Mouse (Mus musculus) testis, adult 2 months (tissue): ENCODE measurements around the gene Tcl1b3. TPM values are rescaled to one million over a fixed set of nuclear protein-coding genes. Genes with fewer than 3 reads are reported as not detected.

Experiments used
- H3K27ac ChIP-seq: fragments of 200-500 bp; 2 replicates; pipeline ENCODE4 v1.5.1; 2012; ENCODE audit warnings: low read depth, low read length; ENCODE audit not compliant: control insufficient read depth, insufficient read depth
- H3K27me3 ChIP-seq: fragments of 200-500 bp; 2 replicates; pipeline ENCODE4 v1.6.1; 2012; ENCODE audit warnings: mild to moderate bottlenecking, low read length, moderate library complexity; ENCODE audit not compliant: control insufficient read depth, insufficient read depth
- H3K36me3 ChIP-seq: fragments of 200-500 bp; 2 replicates; pipeline ENCODE4 v1.6.1; 2012; ENCODE audit warnings: mild to moderate bottlenecking, low read length; ENCODE audit not compliant: control insufficient read depth, insufficient read depth
- H3K4me1 ChIP-seq: fragments of 200-500 bp; 2 replicates; pipeline ENCODE4 v1.6.1; 2012; ENCODE audit warnings: low read length; ENCODE audit not compliant: control insufficient read depth, insufficient read depth
- H3K4me3 ChIP-seq: fragments of 200-500 bp; 2 replicates; pipeline ENCODE4 v1.5.1; 2012; ENCODE audit warnings: low read depth, mild to moderate bottlenecking, low read length, moderate library complexity, mixed read lengths; ENCODE audit not compliant: control insufficient read depth
- CTCF ChIP-seq: fragments of 200-500 bp; IDR thresholded peaks from 2 replicates; pipeline ENCODE4 v1.5.1; 2012; ENCODE audit warnings: low read depth, mild to moderate bottlenecking, inconsistent platforms, low read length, moderate library complexity; ENCODE audit not compliant: control insufficient read depth, insufficient read depth, insufficient replicate concordance
- POLR2A ChIP-seq: fragments of 200-500 bp; IDR thresholded peaks from 2 replicates; pipeline ENCODE4 v1.6.1; 2012; ENCODE audit warnings: low read depth, mild to moderate bottlenecking, inconsistent platforms, low read length, moderate library complexity; ENCODE audit not compliant: control insufficient read depth
- polyA plus RNA-seq: library from polyadenylated mRNA; depleted of rRNA; stranded (reverse); fragments of >200 nt; gene quantifications from 2 replicates; pipeline ENCODE4 v1.2.3, GENCODE M21; 2012; rRNA removed

Gene Tcl1b3
- polyA plus RNA-seq, 1 experiment: not detected

DNA sequence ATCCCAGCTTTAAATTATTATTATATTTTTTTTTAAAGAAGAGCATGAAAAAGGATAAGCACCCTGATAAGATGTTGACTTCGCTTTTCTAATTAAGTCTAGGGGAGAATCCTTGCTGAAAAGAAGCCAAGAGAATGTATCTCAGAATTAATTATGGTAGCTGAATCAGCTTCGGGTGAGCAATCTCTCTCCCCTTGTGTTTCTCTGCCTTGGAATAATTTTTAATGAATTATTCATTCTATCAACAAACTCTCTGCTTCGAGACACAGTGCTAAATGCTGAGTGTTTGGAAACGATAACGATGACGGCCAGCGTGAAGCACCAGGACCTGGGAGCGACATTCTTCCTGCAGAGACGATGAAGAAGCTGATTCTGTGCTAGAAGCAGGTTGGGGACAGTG lies 48.2 kb downstream of the Tcl1b3 start:
- TF ChIP-seq POLR2A: no peak
- TF ChIP-seq CTCF: no peak
- H3K27ac ChIP-seq: no peak overlapping the region
- no peak overlapping the region for H3K4me3 ChIP-seq
- H3K36me3 ChIP-seq: no peaks in the 10 kb centered on the region
- H3K4me1 ChIP-seq: no peaks in the 10 kb centered on the region
- H3K27me3 ChIP-seq: no peaks in the 10 kb centered on the region

Other genes starting within 250 kb of the Tcl1b3 start
- 7.5 and 7.8 TPM in 2 replicates for gene Syne3, start 181.2 kb upstream of the Tcl1b3 start, polyA plus RNA-seq
- gene Glrx5, start 158.4 kb upstream of the Tcl1b3 start, polyA plus RNA-seq: 13.8 and 14.2 TPM in 2 replicates
- gene Tcl1b2, start 45.0 kb upstream of the Tcl1b3 start, polyA plus RNA-seq: 0.23 and 0.52 TPM in 2 replicates
- gene Tcl1b1, start 31.4 kb upstream of the Tcl1b3 start, polyA plus RNA-seq: 0.17 TPM in 1 of 2 replicates, not detected in the other
- not detected in 2 replicates for gene Tcl1b5, start 14.7 kb upstream of the Tcl1b3 start, polyA plus RNA-seq
- gene Tcl1b4, start 10.9 kb downstream of the Tcl1b3 start, polyA plus RNA-seq: 0.33 and 0.53 TPM in 2 replicates
- gene Tcl1, start 31.8 kb downstream of the Tcl1b3 start, polyA plus RNA-seq: 1.1 and 1.8 TPM in 2 replicates
- 0.05 and 0.14 TPM in 2 replicates for gene Tunar, start 142.8 kb downstream of the Tcl1b3 start, polyA plus RNA-seq